Mouse (Mus musculus): Measurements from ENCODE around the gene Lst1. TPM values are rescaled to one million over a fixed set of nuclear protein-coding genes. Genes with fewer than 3 reads are reported as not detected.

The Lst1 gene
- polyA plus RNA-seq, 1 experiment from 2014 or later, result 3.8 TPM

GRCm38 (mm10) chr17:35185639-35186611 lies 2.3 kb downstream of the Lst1 start:
- DNase-seq (ENCODE audit: low spot score), result peak; percentile 79
- Histone ChIP-seq H3K4me3 (ENCODE audit: low read depth, low read length) (peak overlapping the region; percentile 26), H3K36me3 (ENCODE audit: control insufficient read depth, insufficient read depth, low read length) (no peaks in the 10 kb centered on the region), H3K27ac (ENCODE audit: low read depth, low read length) (peak overlapping the region; percentile 53; the same call in 1 of the 2 replicates), H3K9ac (ENCODE audit: low read length) (peak overlapping the region; percentile 50; the same call in 1 of the 2 replicates), H3K4me1 (replicated peaks; ENCODE audit: control insufficient read depth, insufficient read depth, low read length) (peaks cover 3% of the 10 kb centered on the region; the same call in 1 of the 2 replicates), H3K27me3 (ENCODE audit: control insufficient read depth, insufficient read depth, low read length) (no peaks in the 10 kb centered on the region), H3K4me2 (ENCODE audit: low read depth, low read length, severe bottlenecking) (peak overlapping the region; percentile 42), H3K9me3 (ENCODE audit: control insufficient read depth, low read length) (no peaks in the 10 kb centered on the region)
- 2% methylated on average over 18 of the region's 18 CpGs for WGBS
- peak; percentile 46 for ATAC-seq (replicated peaks; ENCODE audit: low FRiP score)

GRCm38 (mm10) chr17:35180093-35180492 lies 8.1 kb downstream of the Lst1 start:
- H3K4me1 ChIP-seq (replicated peaks; ENCODE audit: control insufficient read depth, insufficient read depth, low read length), result no peaks in the 10 kb centered on the region
- DNase-seq (ENCODE audit: low spot score), result no peak
- no peaks in the 10 kb centered on the region for H3K9me3 ChIP-seq (ENCODE audit: control insufficient read depth, low read length)
- no peaks in the 10 kb centered on the region for H3K27me3 ChIP-seq (ENCODE audit: control insufficient read depth, insufficient read depth, low read length)
- WGBS, result 85% methylated on average over 5 of the region's 5 CpGs
- no peaks in the 10 kb centered on the region for H3K36me3 ChIP-seq (ENCODE audit: control insufficient read depth, insufficient read depth, low read length)
- no peak overlapping the region for H3K4me3 ChIP-seq (ENCODE audit: low read depth, low read length)
- ATAC-seq (replicated peaks; ENCODE audit: low FRiP score), result no peak
- H3K27ac ChIP-seq (ENCODE audit: low read depth, low read length), result no peak overlapping the region
- H3K4me2 ChIP-seq (ENCODE audit: low read depth, low read length, severe bottlenecking), result no peak overlapping the region
- no peak overlapping the region for H3K9ac ChIP-seq (ENCODE audit: low read length)

GRCm38 (mm10) chr17:35178528-35178927 lies 9.7 kb downstream of the Lst1 start:
- Histone ChIP-seq H3K9ac (ENCODE audit: low read length) (no peak overlapping the region), H3K36me3 (ENCODE audit: control insufficient read depth, insufficient read depth, low read length) (no peaks in the 10 kb centered on the region), H3K4me2 (ENCODE audit: low read depth, low read length, severe bottlenecking) (no peak overlapping the region), H3K4me1 (replicated peaks; ENCODE audit: control insufficient read depth, insufficient read depth, low read length) (no peaks in the 10 kb centered on the region), H3K27ac (ENCODE audit: low read depth, low read length) (no peak overlapping the region), H3K4me3 (ENCODE audit: low read depth, low read length) (no peak overlapping the region), H3K9me3 (ENCODE audit: control insufficient read depth, low read length) (no peaks in the 10 kb centered on the region), H3K27me3 (ENCODE audit: control insufficient read depth, insufficient read depth, low read length) (no peaks in the 10 kb centered on the region)
- ATAC-seq (replicated peaks; ENCODE audit: low FRiP score), result no peak
- DNase-seq (ENCODE audit: low spot score), result peak; percentile 86
- WGBS, result 15% methylated on average over 5 of the region's 5 CpGs

GRCm38 (mm10) chr17:35175968-35176367 lies 12.3 kb downstream of the Lst1 start, which contains the start of gene Aif1:
Gene Aif1, minus strand, starts transcription at chr17:35176068.
- H3K9ac ChIP-seq (ENCODE audit: low read length), result no peak within 1 kb of the TSS

GRCm38 (mm10) chr17:35175382-35175781 lies 12.9 kb downstream of the Lst1 start:
- DNase-seq (ENCODE audit: low spot score) (no peak), ATAC-seq (replicated peaks; ENCODE audit: low FRiP score) (no peak)
- no peaks in the 10 kb centered on the region for H3K9me3 ChIP-seq (ENCODE audit: control insufficient read depth, low read length)
- 78% methylated on average over 6 of the region's 6 CpGs for WGBS
- no peak overlapping the region for H3K27ac ChIP-seq (ENCODE audit: low read depth, low read length)
- no peak overlapping the region for H3K9ac ChIP-seq (ENCODE audit: low read length)
- no peaks in the 10 kb centered on the region for H3K36me3 ChIP-seq (ENCODE audit: control insufficient read depth, insufficient read depth, low read length)
- no peaks in the 10 kb centered on the region for H3K27me3 ChIP-seq (ENCODE audit: control insufficient read depth, insufficient read depth, low read length)
- H3K4me1 ChIP-seq (replicated peaks; ENCODE audit: control insufficient read depth, insufficient read depth, low read length), result no peaks in the 10 kb centered on the region
- H3K4me3 ChIP-seq (ENCODE audit: low read depth, low read length), result no peak overlapping the region
- no peak overlapping the region for H3K4me2 ChIP-seq (ENCODE audit: low read depth, low read length, severe bottlenecking)

More at GRCm38 (mm10) chr17:35175968-35176367, 12.3 kb downstream of the Lst1 start, which contains the start of gene Aif1:
- no peaks in the 10 kb centered on the region for H3K27me3 ChIP-seq (ENCODE audit: control insufficient read depth, insufficient read depth, low read length)
- H3K4me1 ChIP-seq (replicated peaks; ENCODE audit: control insufficient read depth, insufficient read depth, low read length), result no peaks in the 10 kb centered on the region
- H3K4me3 ChIP-seq (ENCODE audit: low read depth, low read length), result no peak within 1 kb of the TSS
- ATAC-seq (replicated peaks; ENCODE audit: low FRiP score) (no peak), DNase-seq (ENCODE audit: low spot score) (no peak)
- no peak within 1 kb of the TSS for H3K27ac ChIP-seq (ENCODE audit: low read depth, low read length)
- H3K9me3 ChIP-seq (ENCODE audit: control insufficient read depth, low read length), result no peaks in the 10 kb centered on the region
- H3K4me2 ChIP-seq (ENCODE audit: low read depth, low read length, severe bottlenecking), result no peak within 1 kb of the TSS
- H3K36me3 ChIP-seq (ENCODE audit: control insufficient read depth, insufficient read depth, low read length), result no peaks in the 10 kb centered on the region
- WGBS, result 40% methylated on average over 2 of the region's 2 CpGs

- no peaks in the 10 kb centered on the region for H3K4me1 ChIP-seq (replicated peaks; ENCODE audit: control insufficient read depth, insufficient read depth, low read length)
- H3K4me3 ChIP-seq (ENCODE audit: low read depth, low read length), result no peak overlapping the region
- H3K27me3 ChIP-seq (ENCODE audit: control insufficient read depth, insufficient read depth, low read length), result no peaks in the 10 kb centered on the region
- WGBS, result 81% methylated on average over 8 of the region's 8 CpGs
- H3K9ac ChIP-seq (ENCODE audit: low read length), result no peak overlapping the region
- H3K27ac ChIP-seq (ENCODE audit: low read depth, low read length), result no peak overlapping the region
- H3K4me2 ChIP-seq (ENCODE audit: low read depth, low read length, severe bottlenecking), result no peak overlapping the region
- ATAC-seq (replicated peaks; ENCODE audit: low FRiP score), result no peak
- no peaks in the 10 kb centered on the region for H3K36me3 ChIP-seq (ENCODE audit: control insufficient read depth, insufficient read depth, low read length)
- no peaks in the 10 kb centered on the region for H3K9me3 ChIP-seq (ENCODE audit: control insufficient read depth, low read length)
- no peak for DNase-seq (ENCODE audit: low spot score)
Observed at GRCm38 (mm10) chr17:35174201-35174977, 13.8 kb downstream of the Lst1 start.

- no peak overlapping the region for H3K4me2 ChIP-seq (ENCODE audit: low read depth, low read length, severe bottlenecking)
- WGBS, result 81% methylated on average over 3 of the region's 3 CpGs
- DNase-seq (ENCODE audit: low spot score) (no peak), ATAC-seq (replicated peaks; ENCODE audit: low FRiP score) (no peak)
- no peaks in the 10 kb centered on the region for H3K27me3 ChIP-seq (ENCODE audit: control insufficient read depth, insufficient read depth, low read length)
- H3K9me3 ChIP-seq (ENCODE audit: control insufficient read depth, low read length), result no peaks in the 10 kb centered on the region
- no peak overlapping the region for H3K4me3 ChIP-seq (ENCODE audit: low read depth, low read length)
- H3K36me3 ChIP-seq (ENCODE audit: control insufficient read depth, insufficient read depth, low read length), result no peaks in the 10 kb centered on the region
- H3K4me1 ChIP-seq (replicated peaks; ENCODE audit: control insufficient read depth, insufficient read depth, low read length), result no peaks in the 10 kb centered on the region
- no peak overlapping the region for H3K9ac ChIP-seq (ENCODE audit: low read length)
- H3K27ac ChIP-seq (ENCODE audit: low read depth, low read length), result no peak overlapping the region
Observed at GRCm38 (mm10) chr17:35173329-35173728, 14.9 kb downstream of the Lst1 start.

GRCm38 (mm10) chr17:35172445-35173234 lies 15.6 kb downstream of the Lst1 start:
- Histone ChIP-seq H3K4me2 (ENCODE audit: low read depth, low read length, severe bottlenecking) (no peak overlapping the region), H3K27me3 (ENCODE audit: control insufficient read depth, insufficient read depth, low read length) (no peaks in the 10 kb centered on the region), H3K4me1 (replicated peaks; ENCODE audit: control insufficient read depth, insufficient read depth, low read length) (no peaks in the 10 kb centered on the region), H3K9me3 (ENCODE audit: control insufficient read depth, low read length) (no peaks in the 10 kb centered on the region), H3K9ac (ENCODE audit: low read length) (no peak overlapping the region), H3K27ac (ENCODE audit: low read depth, low read length) (no peak overlapping the region), H3K4me3 (ENCODE audit: low read depth, low read length) (no peak overlapping the region), H3K36me3 (ENCODE audit: control insufficient read depth, insufficient read depth, low read length) (no peaks in the 10 kb centered on the region)
- 77% methylated on average over 11 of the region's 11 CpGs for WGBS
- DNase-seq (ENCODE audit: low spot score) (no peak), ATAC-seq (replicated peaks; ENCODE audit: low FRiP score) (no peak)
